Mouse (Mus musculus) adrenal gland, adult 18-20 months (tissue): ENCODE results near the gene Vasp. TPM values are rescaled to one million over a fixed set of nuclear protein-coding genes. Genes with fewer than 3 reads are reported as not detected.

Experiments
- DNase-seq, 2 experiments: peaks; one replicate each; pipeline ENCODE4 v3.0.0; 2021 to 2022; ENCODE audit warnings: low spot score in 2 of 2
- long read RNA-seq, 2 experiments: library from polyadenylated mRNA; stranded (forward); transcript quantifications; one replicate each; pipeline ENCODE4 v2.0.0; 2021
- total RNA-seq, 2 experiments: library from RNA; stranded (reverse); gene quantifications; 1 replicate in 1 of 2; 2 replicates in 1 of 2; pipeline ENCODE4 v1.2.3; 2021

Vasp gene
- 10 to 100 TPM; 42.9 to 56.4 TPM for total RNA-seq
- long read RNA-seq, experiment 1, transcript Vasp-201 (13 exons, 2,215 nt) = major isoform, 20 of 28 reads
- long read RNA-seq, experiment 1, partial matches to known transcripts = 0 of 28 reads
- long read RNA-seq, experiment 1, other reads (novel, unspliced or antisense) = 8 of 28 reads
- long read RNA-seq, experiment 2, transcript Vasp-201 (13 exons, 2,215 nt) = major isoform, 34 of 50 reads
- long read RNA-seq, experiment 2, partial matches to known transcripts = 8 of 50 reads
- long read RNA-seq, experiment 2, other reads (novel, unspliced or antisense) = 8 of 50 reads

DNA sequence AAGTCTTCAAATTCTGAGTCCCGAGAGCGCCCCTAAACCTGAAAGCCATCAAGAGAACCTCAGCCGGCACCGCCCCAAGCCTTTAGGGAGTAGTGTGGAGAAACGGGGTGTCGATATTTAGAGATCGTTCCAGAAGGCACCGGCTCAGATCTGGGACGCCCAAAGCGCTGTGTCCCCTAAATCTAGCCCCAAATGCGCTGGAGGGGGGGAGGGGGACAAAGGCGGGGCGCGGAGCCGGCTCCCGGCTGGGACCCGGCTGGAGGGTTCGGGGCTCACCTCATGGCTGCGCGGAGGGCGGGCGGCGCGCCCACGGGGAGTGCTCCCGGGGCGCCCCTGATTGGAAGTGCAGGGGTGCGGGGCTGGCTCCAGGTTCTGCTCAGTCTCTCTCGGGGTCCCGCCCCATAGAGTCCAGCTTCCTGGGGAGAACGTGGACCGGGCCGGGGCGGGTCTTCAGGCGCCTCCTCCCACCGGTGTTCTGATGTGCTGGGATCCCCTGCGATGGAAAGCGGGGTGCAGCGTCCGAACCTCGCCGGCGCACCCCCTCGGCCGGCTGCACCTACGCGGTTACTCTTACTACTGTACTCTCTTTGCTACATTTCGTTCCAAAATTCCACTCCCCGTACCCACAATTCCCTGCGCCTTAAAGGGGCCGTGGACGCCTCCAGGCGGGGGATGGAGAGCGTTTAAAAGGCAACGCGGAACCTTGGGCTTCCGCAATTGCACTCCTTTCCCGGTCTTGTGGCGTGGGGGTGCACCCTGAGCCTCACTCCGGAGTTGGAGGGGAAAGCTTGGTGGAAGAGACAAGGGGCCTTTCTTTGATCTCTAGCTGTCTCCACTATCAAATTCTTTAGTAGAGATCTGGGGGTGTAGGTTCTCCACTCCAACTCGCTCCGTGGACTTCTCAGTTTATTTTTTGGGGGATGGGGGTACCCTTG lies at the start of gene Vasp:
Gene Vasp, minus strand, starts transcription at position 580 of the 935 bp plus-strand sequence.
- peak; percentile 80 to 81 for DNase-seq

GRCm38 (mm10) chr7:19320637-19321036 lies 49.0 kb upstream of the Vasp start:
- DNase-seq = no peak

GRCm38 (mm10) chr7:19319906-19320305 lies 48.3 kb upstream of the Vasp start:
- peak; percentile 93 to 94 for DNase-seq

DNA sequence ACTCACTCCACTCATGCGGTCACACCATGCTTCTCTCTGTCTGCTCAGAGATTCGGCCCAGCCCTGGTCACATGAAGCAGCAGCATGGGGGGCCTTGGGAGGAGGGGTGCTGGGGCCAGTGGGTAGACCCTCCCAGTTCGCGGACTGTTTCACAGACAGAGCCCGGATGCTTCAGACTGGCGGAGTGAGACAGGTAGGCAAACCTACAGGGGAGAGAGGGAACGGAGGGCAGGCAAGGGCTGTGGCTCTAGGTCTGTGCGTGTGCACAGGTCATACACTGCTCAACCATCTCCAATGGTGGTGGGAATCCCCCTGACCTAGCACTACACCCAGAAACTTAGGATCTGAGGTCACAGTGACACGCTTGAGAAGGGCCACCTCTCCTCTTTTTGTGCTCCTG lies 47.8 kb upstream of the Vasp start:
- DNase-seq = no peak

DNA sequence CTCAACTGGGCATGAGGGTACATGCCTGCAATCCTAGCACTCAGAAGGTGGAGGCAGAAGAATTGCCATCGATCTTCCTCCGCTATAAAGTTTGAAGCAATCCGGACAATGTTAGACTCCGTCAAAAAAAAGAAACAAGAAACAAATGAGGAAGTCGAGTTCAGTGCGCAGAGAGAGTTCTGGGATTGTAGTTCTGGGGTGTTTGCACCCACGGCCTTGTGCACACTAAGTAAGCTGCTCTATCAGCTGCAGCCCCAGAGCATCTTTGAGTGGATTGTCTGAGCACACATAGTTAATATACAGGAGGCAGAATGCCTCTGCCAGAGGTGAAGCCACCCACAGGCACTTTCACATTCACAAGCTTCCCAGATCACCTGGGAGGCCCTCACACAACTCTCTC lies 47.1 kb upstream of the Vasp start:
- no peak for DNase-seq

GRCm38 (mm10) chr7:19318201-19318600 lies 46.6 kb upstream of the Vasp start:
- DNase-seq = no peak

DNA sequence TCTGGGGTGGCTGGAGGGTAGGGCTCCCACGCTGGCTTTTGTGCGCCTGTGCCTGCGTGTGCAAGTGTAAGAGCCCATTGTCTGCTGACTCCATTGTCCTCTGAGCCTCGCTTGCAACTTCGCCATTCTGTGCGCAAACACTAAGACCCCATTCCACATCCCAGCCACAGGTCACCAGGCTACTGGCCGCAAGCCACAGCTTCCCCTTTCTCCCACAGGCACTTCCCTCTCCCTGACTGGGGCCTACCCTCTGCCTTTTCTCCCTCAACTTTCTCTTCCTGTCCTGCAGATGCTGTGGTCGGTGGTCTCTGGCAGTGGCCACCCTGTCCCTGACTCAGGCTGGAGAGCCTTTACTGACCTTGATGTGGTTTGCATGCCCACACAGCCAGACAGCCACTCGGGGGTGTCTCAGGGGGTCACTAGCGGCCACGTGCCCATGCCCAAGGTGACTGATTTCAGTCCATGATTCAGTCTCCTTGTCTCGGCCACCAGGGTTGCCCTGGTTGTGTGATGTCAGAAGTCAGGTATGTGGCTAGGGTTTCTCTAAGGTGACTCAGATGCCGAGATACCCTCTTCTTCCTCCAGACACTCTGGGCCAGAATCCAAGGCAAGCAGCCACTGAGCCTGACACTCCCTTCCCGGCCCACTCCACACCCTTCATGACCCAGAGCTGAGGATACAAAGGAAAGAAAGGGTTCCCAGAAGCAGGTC lies 45.0 kb upstream of the Vasp start:
- DNase-seq = peak in 1 of 2 experiments; percentile 29

DNA sequence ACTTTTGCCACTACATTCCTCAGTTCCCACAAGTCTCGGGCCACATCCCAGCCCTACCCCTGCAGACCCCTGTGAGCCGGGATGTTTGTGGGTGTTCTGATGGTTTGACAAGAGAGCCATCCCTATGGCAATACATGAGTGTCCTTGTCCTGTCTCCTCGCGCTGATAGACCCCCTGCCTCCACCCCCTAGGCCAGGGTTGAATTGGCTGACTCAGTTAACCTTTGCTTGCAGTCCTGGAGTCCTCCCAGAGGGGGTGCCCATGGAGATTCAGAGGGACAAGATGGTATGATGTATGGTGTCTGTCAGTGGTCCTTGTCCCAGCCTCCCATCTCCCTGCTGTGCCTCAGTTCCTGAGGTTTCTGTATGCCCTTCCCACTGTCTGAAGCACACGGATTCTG lies 42.4 kb upstream of the Vasp start:
- no peak for DNase-seq

- DNase-seq = no peak
These were observed 40.4 kb upstream of the Vasp start for GRCm38 (mm10) chr7:19311991-19312390.

DNA sequence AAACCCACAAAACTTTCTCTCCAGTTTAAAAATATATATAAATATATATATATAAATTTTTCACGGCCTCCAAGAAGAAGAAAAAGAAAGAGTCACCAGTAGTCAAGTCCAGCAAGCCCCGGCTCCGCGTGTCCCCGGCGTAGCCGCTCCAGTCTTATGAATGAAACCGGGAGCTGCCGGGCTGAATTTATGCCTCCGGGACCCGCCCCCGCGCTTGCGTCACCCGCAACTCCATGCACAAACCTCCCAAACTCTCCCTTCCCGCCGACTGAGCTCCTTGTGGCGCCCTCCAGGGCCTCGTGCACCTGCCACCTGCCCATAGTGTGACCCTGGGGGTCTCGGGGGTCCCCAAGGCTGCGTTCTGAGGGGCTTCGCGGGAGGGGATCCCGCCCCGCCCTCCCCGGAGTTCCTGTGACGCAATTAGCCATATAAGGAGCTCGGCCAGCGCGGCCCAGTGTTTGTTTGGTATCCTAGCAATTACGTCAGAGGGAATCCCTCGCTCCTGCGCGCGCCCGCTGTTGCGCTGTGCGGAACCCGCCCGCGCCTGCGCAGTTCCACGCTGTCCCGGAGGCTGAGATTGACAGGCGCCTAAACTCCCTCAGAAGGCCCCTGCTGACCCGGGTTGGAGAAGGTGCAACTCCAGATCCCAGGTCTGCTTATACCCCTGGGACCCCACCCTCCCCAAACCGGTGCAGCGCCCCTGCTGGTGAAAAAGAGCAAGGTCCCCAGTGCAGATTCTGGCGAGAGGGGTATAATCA lies 38.4 kb upstream of the Vasp start, which contains the start of gene Fosb:
Gene Fosb, minus strand, starts transcription at position 168 of the 758 bp plus-strand sequence.
- peak; percentile 91 to 95 for DNase-seq

- DNase-seq = no peak
These were observed 37.8 kb upstream of the Vasp start for GRCm38 (mm10) chr7:19309278-19309883.

DNA sequence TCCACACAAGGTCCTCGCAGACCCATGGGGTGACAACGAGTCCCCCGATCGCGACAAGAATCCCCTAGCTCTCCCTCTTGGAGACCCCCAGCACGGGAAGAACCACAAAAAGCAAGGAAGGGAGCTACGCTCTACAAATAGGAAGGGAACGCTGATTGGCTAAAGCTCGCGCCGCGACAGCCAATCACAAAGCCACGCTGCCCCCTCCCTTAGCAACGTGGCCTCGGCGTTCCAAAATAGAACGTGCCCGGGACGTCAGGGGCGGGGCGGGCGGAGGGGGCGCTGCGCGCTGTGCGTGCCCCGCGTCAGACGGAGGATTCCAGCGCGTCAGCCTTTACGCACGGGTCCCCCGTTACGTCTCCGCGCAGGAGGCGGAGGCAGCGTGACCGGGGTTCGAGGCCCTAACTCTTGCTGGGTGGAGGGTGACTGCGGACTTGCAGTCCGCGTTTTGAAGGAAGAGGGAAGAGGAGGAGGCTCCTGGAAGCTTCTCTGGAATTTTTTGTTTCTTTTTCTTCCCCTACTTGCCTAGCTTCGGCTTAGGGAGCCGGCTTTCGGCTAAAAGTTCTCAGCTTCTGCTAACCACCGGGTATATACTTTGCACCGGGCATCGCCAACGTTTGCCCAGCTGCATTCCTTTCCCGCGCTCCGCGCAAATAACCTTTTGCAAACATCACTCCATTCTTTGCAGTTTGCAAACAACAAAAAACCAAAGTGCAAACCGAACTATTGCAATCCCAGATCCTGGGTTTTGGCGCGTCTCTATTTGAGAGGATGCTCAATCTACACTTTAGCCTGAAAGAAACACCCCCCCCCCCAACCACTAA lies 37.0 kb upstream of the Vasp start:
- peak; percentile 93 to 94 for DNase-seq

- DNase-seq = peak; percentile 52 to 62
These were observed 36.3 kb upstream of the Vasp start for GRCm38 (mm10) chr7:19307739-19308453.

- no peak for DNase-seq
These were observed 35.5 kb upstream of the Vasp start for GRCm38 (mm10) chr7:19306819-19307738.

GRCm38 (mm10) chr7:19305796-19306765 lies 34.5 kb upstream of the Vasp start:
- DNase-seq = no peak

- DNase-seq = no peak
These were observed 33.8 kb upstream of the Vasp start for GRCm38 (mm10) chr7:19305413-19305735.
